Mouse (Mus musculus) urinary bladder, postnatal 25 days (tissue): ENCODE measurements around the gene Nab2.
A peak's percentile ranks its signal among the peaks of the same experiment; 100 is the strongest.

Experiments
- DNase-seq: peaks from one replicate; pipeline ENCODE4 v3.0.0; 2022; ENCODE audit warnings: low spot score

Nab2 gene

DNA sequence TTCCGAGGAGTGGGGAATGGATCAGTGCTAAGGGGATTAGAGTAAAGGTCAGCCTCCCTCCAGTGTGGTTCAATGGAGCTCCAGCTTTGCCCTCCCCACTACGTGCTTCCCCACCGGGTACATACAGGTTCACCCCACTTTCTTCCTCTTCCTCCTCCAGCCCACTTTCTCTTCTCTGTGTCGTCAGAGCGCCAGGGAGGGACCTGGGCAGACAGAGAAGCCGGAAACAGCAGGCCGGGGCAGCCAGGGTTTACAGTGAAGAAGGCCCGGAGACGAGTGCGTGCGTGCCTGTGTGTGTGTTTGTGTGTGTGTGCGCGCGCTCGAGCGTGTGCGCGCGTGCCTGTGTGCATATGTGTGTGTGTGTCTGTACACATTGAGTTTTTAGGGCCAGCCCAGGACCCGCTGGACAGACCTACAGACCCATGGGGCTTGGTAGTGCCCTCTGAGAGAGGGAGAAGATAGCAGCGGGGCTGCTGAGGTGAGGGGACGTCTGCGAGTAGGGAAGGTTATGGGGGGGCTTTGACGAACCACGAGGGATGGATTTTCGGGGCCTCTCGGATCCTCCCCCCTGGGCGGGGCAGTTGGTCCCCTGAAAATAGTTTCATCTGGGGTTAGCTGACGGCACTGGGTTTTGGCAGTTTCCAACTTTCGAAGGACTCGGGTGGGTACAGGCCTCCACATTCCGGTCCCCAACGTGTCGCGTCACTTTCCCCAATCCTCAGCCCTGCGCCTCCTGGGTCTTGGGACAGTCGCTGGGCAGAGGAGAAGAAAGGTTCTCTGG is 25.4 kb downstream of the Nab2 start, which contains the start of gene Stat6:
Gene Stat6, plus strand, starts transcription at position 215 of the 781 bp plus-strand sequence.
- peak; percentile 67 for DNase-seq

- peak; percentile 91 for DNase-seq
Observed at GRCm38 (mm10) chr10:127641861-127642771, 26.3 kb downstream of the Nab2 start.

DNA sequence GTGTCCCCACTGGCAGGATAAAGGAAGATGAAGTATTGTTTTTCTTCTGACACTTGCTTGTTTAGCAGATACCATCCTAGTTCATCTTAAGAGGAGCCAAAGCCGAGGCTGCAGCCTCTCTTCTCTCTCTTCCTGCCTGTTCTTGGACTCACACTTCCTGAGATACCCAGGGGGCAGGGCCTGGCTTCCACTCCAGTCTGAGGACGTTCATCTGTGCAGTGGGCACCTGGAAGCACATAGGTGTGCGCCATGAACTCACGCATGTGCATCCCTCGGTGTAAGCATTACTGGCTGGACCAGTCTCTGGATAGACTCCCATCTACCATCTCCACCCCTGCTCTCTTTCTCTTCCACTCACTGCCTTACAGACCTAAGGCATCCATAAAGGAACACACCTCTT is 27.9 kb downstream of the Nab2 start:
- DNase-seq = no peak

DNA sequence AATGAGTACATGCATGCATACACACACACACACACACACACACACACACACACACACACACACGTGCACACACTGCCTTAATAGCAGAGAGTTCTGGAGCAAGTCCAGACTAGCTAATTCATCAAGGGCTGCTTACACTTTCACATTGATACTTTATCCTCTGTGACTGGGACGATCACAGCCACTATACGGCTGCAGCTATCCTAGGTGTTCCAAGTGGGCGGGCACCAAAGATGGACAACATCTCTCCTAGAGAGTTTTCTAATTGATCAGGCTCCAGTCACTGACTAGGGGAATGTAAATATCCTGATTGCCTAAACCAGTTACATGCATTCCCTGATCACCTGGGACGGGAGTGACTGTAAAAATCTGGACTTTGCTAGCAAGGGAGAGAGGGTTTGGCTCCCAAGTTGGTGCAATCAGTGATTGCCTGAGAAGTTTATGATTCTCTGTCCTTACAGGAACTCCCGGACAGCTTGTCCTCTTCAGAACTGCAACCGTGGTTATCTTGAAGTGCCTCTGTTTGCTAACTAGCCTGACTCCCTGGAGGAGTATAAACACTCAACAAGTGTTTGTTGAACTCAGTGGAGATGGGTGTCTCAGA is 35.6 kb downstream of the Nab2 start:
- DNase-seq = no peak

- DNase-seq = no peak
Observed at GRCm38 (mm10) chr10:127631261-127632214, 36.8 kb downstream of the Nab2 start.

DNA sequence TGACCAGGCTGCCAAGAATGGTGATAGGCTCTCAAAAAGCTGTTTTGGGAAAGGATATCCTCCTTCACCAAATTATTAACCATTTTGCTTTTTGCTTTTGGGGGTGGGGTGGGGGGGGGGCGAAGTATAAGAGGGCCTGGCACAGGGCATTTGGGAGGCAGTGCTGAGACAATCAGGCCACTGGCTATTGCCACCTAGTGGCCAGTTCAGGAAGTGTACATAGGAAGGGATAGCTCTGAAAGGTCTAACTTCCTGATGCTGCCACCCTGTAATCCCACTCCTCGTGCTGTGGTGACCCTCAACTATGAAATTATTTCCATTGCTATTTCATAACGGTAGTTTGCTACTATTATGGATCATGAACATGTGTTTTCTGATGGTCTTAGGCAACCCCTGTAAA is 41.9 kb downstream of the Nab2 start:
- no peak for DNase-seq

DNA sequence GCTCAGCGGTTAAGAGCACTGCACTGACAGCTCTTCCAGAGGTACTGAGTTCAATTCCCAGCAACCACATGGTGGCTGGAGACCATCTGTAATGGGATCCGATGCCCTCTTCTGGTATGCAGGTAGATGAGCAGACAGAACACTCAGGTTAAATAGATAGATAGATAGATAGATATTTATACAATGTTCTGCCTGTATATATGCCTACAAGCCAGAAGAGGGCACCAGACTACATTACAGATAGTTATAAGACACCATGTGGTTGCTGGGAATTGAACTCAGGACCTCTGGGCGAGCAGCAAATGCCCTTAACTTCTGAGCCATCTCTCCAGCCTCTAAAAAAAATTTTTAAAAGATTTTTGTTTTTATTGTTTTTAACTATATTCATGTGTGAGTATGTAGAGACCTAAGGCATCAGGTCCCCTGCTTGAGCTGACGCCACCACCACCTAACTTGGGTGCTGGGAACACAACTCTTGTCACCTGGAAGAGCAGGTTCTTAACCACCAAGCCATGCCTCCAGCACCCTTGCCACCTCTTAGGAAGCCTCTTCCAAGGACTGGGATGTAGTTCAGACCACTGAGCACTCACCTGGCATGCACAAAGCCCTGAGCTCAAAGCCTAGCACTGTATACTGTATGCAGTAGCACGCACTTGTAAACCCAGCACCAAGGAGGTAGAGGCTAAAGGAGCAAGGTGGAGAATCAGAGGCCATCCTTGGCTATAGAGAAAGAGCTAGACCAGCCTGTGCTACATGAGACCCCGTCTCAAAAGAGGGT is 44.7 kb downstream of the Nab2 start:
- DNase-seq = no peak

DNA sequence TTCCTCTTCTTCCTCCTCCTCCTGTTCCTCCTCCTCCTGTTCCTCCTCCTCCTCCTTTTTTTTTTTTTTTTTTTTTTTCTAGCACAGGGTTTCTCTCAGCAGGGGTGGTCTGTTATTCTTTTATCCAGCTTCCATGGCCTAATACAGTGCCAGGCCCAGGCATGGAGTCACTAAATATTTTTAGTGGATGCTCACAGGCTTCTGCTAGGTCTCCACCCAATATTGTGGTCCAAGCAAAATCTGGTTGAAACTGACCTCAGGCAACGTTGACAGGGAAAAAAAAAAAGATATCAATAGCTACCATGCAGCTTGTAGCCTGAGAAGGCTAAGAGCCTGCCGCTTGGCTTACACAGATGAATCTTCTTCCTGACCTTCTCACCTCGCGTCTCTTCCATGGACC is 45.7 kb downstream of the Nab2 start:
- DNase-seq = no peak

GRCm38 (mm10) chr10:127622057-127622392 is 46.3 kb downstream of the Nab2 start:
- DNase-seq = peak; percentile 61

DNA sequence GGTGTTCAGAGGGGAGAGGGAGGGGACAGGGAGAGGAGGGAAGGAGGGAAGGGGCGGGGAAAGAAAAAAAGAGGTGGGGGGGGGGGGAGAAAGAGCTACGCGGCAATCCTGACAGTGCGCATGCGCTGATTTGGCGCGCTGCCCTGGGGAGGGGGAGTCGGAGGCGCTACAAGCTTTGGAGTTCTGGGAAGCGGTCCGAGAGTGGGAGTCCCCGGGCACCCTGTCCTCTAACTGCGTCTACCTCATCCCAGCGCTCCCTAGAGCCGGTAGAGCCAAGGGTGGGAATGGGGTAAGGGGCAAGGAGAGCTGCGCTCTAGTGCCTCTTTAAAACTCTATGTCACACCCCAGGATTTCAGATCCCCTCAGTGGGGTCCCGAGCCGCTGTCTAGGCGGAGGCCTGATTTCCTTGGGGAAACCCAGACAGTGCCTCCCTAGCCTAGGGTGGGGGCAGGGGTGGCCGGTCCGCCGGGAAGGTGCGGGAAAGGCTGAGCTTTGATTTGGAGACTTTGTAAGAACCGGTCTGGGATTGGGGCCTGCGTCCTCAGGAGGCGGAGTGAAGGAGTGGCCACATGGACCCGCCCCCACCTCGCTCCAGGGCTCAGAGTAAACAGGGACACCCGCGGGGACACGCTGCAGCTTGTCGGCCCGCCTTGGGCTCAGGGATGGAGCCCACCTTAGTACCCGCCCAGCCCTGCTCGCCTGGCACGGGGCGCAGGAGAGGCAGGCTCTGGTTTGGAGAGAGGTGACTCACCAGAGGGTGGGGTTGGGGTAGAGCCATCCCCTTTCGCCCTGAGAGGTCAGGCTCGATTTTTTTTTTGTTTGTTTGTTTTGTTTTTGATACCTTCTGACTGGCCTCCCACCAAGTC is 46.9 kb downstream of the Nab2 start:
- peak; percentile 86 for DNase-seq

DNA sequence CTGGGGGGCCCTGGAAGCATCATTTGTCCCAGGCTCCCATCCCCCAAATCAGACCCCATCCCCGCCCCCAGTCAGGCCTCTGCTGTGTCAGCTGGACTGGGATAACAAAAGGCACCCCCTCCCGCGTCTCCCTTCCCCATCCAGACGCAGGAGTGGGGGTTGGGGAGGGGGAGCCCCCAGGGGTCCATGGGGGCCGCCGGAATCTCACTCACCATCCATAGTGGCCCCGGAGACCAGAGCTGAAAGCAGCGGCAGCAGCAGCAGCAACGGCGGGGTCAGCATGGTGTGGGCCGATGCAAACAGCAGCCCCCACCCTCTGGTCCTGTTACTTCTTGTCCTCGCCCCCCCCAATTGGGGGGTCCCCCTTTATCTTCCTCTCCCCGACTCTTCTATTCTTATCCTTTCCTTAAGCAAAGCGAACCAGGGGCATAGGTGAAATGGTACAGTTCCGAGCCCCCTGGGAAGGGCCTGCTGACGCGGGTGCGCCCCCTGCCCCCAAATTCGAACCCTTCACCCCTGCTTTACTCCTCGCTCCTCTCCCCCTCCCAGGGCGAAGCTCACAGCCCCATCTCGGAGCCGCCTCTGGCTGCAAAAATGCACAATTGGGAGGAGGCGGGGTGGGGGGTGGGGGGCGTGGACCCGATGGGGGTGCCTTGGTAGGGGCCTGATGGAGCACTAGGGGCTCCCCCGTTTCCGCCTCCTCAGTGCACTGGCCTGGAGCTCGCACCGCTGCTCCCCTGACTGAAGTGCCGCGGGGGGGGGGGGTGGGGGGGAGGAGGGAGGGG is 47.8 kb downstream of the Nab2 start, which contains the start of gene Lrp1:
Gene Lrp1, minus strand, starts transcription at position 743 of the 785 bp plus-strand sequence.
- no peak for DNase-seq

DNA sequence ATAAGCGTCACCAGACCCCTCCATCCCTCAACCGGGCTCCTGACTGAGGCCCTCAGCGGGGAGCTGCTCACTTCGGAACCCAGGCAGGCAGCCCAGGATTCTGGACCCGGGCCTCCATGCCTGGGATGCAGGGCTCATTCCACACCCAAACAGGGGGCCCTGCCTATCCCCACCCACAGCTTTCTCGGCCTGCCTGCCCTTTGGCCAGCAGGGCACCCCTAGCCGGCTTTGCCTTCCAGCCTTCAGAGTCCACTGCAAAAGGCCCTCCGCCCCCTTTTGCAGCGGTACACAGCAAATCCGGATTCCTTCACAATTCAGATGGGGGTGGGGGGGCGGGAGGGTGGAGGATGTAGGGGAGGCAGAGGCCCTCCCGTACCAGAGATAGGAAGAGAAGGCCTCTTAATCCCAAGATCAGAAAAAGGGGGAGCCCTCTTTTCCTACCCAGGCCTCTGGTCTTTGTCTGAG is 48.4 kb downstream of the Nab2 start:
- no peak for DNase-seq

DNA sequence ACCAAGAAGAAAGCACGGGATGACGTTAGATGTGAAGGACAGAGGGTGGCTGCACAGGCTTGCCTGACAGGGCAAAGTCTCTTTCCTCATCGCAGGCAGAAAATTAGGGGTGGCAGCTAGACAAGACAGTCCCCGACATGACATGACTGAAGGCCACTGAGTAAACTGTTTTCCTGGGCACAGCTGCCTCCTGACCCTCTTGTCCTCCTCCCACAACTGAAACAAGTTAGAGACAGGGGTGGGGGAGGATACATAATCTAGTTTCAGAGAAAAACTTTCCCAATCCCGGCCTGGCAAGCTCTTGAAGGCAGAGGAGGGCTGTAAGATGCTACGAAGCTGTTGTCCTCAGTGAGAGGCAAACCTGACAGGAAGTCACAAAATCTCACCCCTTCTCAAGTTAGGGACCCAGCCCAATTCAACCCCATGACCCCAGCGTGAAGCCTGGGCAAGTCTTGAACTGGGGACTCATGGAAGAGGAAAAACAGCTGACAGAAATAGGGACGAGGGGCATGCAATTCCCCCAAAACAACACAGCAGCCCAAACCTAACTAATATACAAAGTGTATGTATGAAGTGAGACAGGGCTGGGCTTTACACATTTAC is 49.1 kb downstream of the Nab2 start:
- DNase-seq = no peak

DNA sequence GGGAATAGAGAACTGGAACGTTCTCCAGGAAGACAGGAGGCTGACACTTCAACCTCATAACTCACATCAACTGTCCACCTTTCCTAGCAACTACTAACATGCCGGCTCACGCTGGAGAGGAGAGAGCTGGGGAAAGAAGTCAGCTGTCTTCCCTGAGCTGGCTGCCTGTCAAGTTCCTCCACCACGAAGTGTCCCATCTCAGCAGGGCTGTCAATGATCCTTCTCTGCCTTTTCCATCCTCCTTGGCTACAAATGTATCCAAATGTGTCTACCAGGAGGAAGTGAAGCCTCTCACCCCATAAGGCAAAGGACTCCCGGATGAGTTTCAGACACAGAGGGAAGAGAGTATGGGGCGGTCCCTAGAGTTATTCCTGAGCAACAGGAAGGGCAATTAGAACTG is 50.2 kb downstream of the Nab2 start:
- DNase-seq = no peak

DNA sequence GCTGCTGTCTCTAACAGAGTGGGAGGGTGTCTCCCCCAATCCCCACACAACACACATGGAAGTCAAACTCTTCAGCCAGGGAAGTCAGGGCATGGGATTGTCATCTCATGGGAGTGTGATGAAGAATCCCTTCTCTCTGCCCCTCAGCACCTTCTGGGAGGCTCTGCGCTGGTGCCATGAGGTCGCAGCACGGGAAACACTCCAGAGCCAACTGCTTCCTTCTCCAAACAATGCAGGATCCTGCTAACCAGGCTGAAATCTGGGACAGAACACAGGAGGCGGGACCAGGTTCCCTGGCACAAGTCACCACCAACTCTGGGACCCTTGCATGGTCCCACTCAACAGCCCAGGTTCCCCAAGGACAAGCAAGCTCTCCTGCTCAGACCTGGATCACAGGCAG is 51.1 kb downstream of the Nab2 start:
- no peak for DNase-seq

- no peak for DNase-seq
Observed at GRCm38 (mm10) chr10:127616261-127616679, 52.1 kb downstream of the Nab2 start.

- DNase-seq = no peak
Observed at GRCm38 (mm10) chr10:127615591-127615990, 52.8 kb downstream of the Nab2 start.

- DNase-seq = no peak
Observed at GRCm38 (mm10) chr10:127615034-127615374, 53.4 kb downstream of the Nab2 start.
